Mouse (Mus musculus) megakaryocyte-erythroid progenitor cell, adult 5-6 weeks (primary cell): ENCODE measurements around the gene Borcs5. TPM values are rescaled to one million over a fixed set of nuclear protein-coding genes. Genes with fewer than 3 reads are reported as not detected.
A peak's percentile ranks its signal among the peaks of the same experiment; 100 is the strongest.

Source experiments
- ATAC-seq: replicated peaks from 2 replicates; pipeline ENCODE4 v1.8.0; 2016; ENCODE audit warnings: mild to moderate bottlenecking, inconsistent platforms; ENCODE audit not compliant: severe bottlenecking, poor library complexity, low FRiP score, low TSS enrichment
- total RNA-seq, 2 experiments: library from RNA; stranded (forward) in 1 of 2; stranded (reverse) in 1 of 2; fragments of 200-1000, 215-1000 nt in 1 of 2; fragments of >200 nt in 1 of 2; fragmentation: Nextera tagmentation in 1 of 2; gene quantifications; 2 replicates each; pipeline ENCODE4 v1.2.3; 2014 to 2017

Borcs5 gene
- total RNA-seq, 2 experiments from 2014 or later: 9.0 to 15.4 TPM

GRCm38 (mm10) chr6:134621552-134621949 lies 17.8 kb upstream of the Borcs5 start:
- ATAC-seq: no peak

GRCm38 (mm10) chr6:134625431-134625830 lies 13.9 kb upstream of the Borcs5 start:
- no peak for ATAC-seq

- no peak for ATAC-seq
Observed at GRCm38 (mm10) chr6:134626564-134626963, 12.7 kb upstream of the Borcs5 start.

- ATAC-seq: 0 out of 2 replicates have a peak, but pooled peaks have one; percentile 12
Observed at GRCm38 (mm10) chr6:134630447-134630846, 8.9 kb upstream of the Borcs5 start.

- peak; percentile 65 for ATAC-seq
Observed at GRCm38 (mm10) chr6:134631947-134632687, 7.2 kb upstream of the Borcs5 start, which contains the start of gene Mansc1. TSS of gene Mansc1 (minus strand) at chr6:134632488.

GRCm38 (mm10) chr6:134632756-134633155 lies 6.6 kb upstream of the Borcs5 start:
- ATAC-seq: no peak

- no peak for ATAC-seq
Observed at GRCm38 (mm10) chr6:134633553-134633952, 5.8 kb upstream of the Borcs5 start.

- no peak for ATAC-seq
Observed at GRCm38 (mm10) chr6:134636476-134636875, 2.8 kb upstream of the Borcs5 start.

- no peak for ATAC-seq
Observed at GRCm38 (mm10) chr6:134639900-134640299, 590 bp downstream of the Borcs5 start.

- ATAC-seq: peak; percentile 96
Observed at GRCm38 (mm10) chr6:134640485-134641475, 1.5 kb downstream of the Borcs5 start.

GRCm38 (mm10) chr6:134641738-134642446 lies 2.6 kb downstream of the Borcs5 start:
- no peak; the same call in 1 of the 2 replicates for ATAC-seq

GRCm38 (mm10) chr6:134643296-134643695 lies 4.0 kb downstream of the Borcs5 start:
- ATAC-seq: no peak

- ATAC-seq: no peak
Observed at GRCm38 (mm10) chr6:134646835-134647234, 7.5 kb downstream of the Borcs5 start.

GRCm38 (mm10) chr6:134647621-134648020 lies 8.3 kb downstream of the Borcs5 start:
- no peak for ATAC-seq

GRCm38 (mm10) chr6:134648356-134648755 lies 9.0 kb downstream of the Borcs5 start:
- no peak for ATAC-seq

GRCm38 (mm10) chr6:134656527-134656926 lies 17.2 kb downstream of the Borcs5 start:
- ATAC-seq: no peak

GRCm38 (mm10) chr6:134659108-134659958 lies 20.0 kb downstream of the Borcs5 start:
- ATAC-seq: peak; percentile 76

GRCm38 (mm10) chr6:134660714-134661406 lies 21.6 kb downstream of the Borcs5 start:
- peak; percentile 89 for ATAC-seq
